Mouse (Mus musculus): Measurements from ENCODE around the gene Cdc42ep1. TPM values are rescaled to one million over a fixed set of nuclear protein-coding genes. Genes with fewer than 3 reads are reported as not detected.
"Not testable (repeated sequence)": the region's sequence is repeated elsewhere in the genome, so short reads cannot be mapped to it uniquely, and the experiment has no call there.

Gene Cdc42ep1
- polyA plus RNA-seq, 1 experiment from 2014 or later, result 4.6 TPM

GRCm38 (mm10) chr15:78877810-78878390 lies 35.5 kb downstream of the Cdc42ep1 start:
- Histone ChIP-seq H3K36me3 (ENCODE audit: control insufficient read depth, insufficient read depth, low read length) (peaks cover 11% of the 10 kb centered on the region; the same call in 1 of the 2 replicates), H3K27ac (ENCODE audit: low read depth, low read length) (peak overlapping the region; percentile 99), H3K4me2 (ENCODE audit: low read depth, low read length) (peak overlapping the region; percentile 89), H3K4me3 (ENCODE audit: low read depth, low read length) (peak overlapping the region; percentile 59), H3K27me3 (ENCODE audit: control insufficient read depth, insufficient read depth, low read length) (no peaks in the 10 kb centered on the region), H3K4me1 (ENCODE audit: control insufficient read depth, insufficient read depth, low read length) (peaks cover 10% of the 10 kb centered on the region), H3K9me3 (ENCODE audit: control insufficient read depth, low read length) (no peaks in the 10 kb centered on the region), H3K9ac (replicated peaks; ENCODE audit: low read depth, low read length) (peak overlapping the region; percentile 81)
- 1% methylated on average over 10 of the region's 17 CpGs for WGBS
- no peak; the same call in 1 of the 2 replicates for ATAC-seq (ENCODE audit: low read depth)

- ATAC-seq (ENCODE audit: low read depth); H3K27ac ChIP-seq (ENCODE audit: low read depth, low read length); H3K4me2 ChIP-seq (ENCODE audit: low read depth, low read length); H3K27me3 ChIP-seq (ENCODE audit: control insufficient read depth, insufficient read depth, low read length); H3K9ac ChIP-seq (replicated peaks; ENCODE audit: low read depth, low read length); H3K4me3 ChIP-seq (ENCODE audit: low read depth, low read length); H3K9me3 ChIP-seq (ENCODE audit: control insufficient read depth, low read length): not testable (repeated sequence)
- H3K36me3 ChIP-seq (ENCODE audit: control insufficient read depth, insufficient read depth, low read length), result peaks cover 19% of the 10 kb centered on the region
- H3K4me1 ChIP-seq (ENCODE audit: control insufficient read depth, insufficient read depth, low read length), result peaks cover 10% of the 10 kb centered on the region
- WGBS, result 75% methylated on average over 7 of the region's 7 CpGs
Observed at GRCm38 (mm10) chr15:78878792-78879516, 36.5 kb downstream of the Cdc42ep1 start.

GRCm38 (mm10) chr15:78880432-78880831 lies 38.0 kb downstream of the Cdc42ep1 start:
- Histone ChIP-seq H3K27me3 (ENCODE audit: control insufficient read depth, insufficient read depth, low read length) (no peaks in the 10 kb centered on the region), H3K36me3 (ENCODE audit: control insufficient read depth, insufficient read depth, low read length) (peaks cover 29% of the 10 kb centered on the region), H3K4me3 (ENCODE audit: low read depth, low read length) (no peak overlapping the region), H3K4me1 (ENCODE audit: control insufficient read depth, insufficient read depth, low read length) (peaks cover 10% of the 10 kb centered on the region), H3K9me3 (ENCODE audit: control insufficient read depth, low read length) (no peaks in the 10 kb centered on the region), H3K9ac (replicated peaks; ENCODE audit: low read depth, low read length) (no peak overlapping the region), H3K4me2 (ENCODE audit: low read depth, low read length) (no peak overlapping the region), H3K27ac (ENCODE audit: low read depth, low read length) (no peak overlapping the region)
- ATAC-seq (ENCODE audit: low read depth), result no peak
- WGBS, result 94% methylated on average over 8 of the region's 8 CpGs

GRCm38 (mm10) chr15:78881828-78882227 lies 39.4 kb downstream of the Cdc42ep1 start:
- no peak overlapping the region for H3K9ac ChIP-seq (replicated peaks; ENCODE audit: low read depth, low read length)
- 87% methylated on average over 3 of the region's 3 CpGs for WGBS
- peaks cover 4% of the 10 kb centered on the region for H3K4me1 ChIP-seq (ENCODE audit: control insufficient read depth, insufficient read depth, low read length)
- ATAC-seq (ENCODE audit: low read depth), result no peak
- H3K4me3 ChIP-seq (ENCODE audit: low read depth, low read length), result no peak overlapping the region
- H3K27me3 ChIP-seq (ENCODE audit: control insufficient read depth, insufficient read depth, low read length), result no peaks in the 10 kb centered on the region
- no peak overlapping the region for H3K4me2 ChIP-seq (ENCODE audit: low read depth, low read length)
- H3K27ac ChIP-seq (ENCODE audit: low read depth, low read length), result no peak overlapping the region
- peaks cover 36% of the 10 kb centered on the region for H3K36me3 ChIP-seq (ENCODE audit: control insufficient read depth, insufficient read depth, low read length)
- H3K9me3 ChIP-seq (ENCODE audit: control insufficient read depth, low read length), result no peaks in the 10 kb centered on the region

- 37% methylated on average over 13 of the region's 13 CpGs for WGBS
- Histone ChIP-seq H3K27me3 (ENCODE audit: control insufficient read depth, insufficient read depth, low read length) (no peaks in the 10 kb centered on the region), H3K4me1 (ENCODE audit: control insufficient read depth, insufficient read depth, low read length) (no peaks in the 10 kb centered on the region), H3K9ac (replicated peaks; ENCODE audit: low read depth, low read length) (no peak overlapping the region), H3K4me3 (ENCODE audit: low read depth, low read length) (no peak overlapping the region), H3K27ac (ENCODE audit: low read depth, low read length) (no peak overlapping the region), H3K9me3 (ENCODE audit: control insufficient read depth, low read length) (no peaks in the 10 kb centered on the region), H3K4me2 (ENCODE audit: low read depth, low read length) (no peak overlapping the region), H3K36me3 (ENCODE audit: control insufficient read depth, insufficient read depth, low read length) (peaks cover 54% of the 10 kb centered on the region)
- ATAC-seq (ENCODE audit: low read depth), result no peak
Observed at GRCm38 (mm10) chr15:78889401-78889853, 47.0 kb downstream of the Cdc42ep1 start.

- no peaks in the 10 kb centered on the region for H3K9me3 ChIP-seq (ENCODE audit: control insufficient read depth, low read length)
- WGBS, result 65% methylated on average over 7 of the region's 7 CpGs
- no peaks in the 10 kb centered on the region for H3K4me1 ChIP-seq (ENCODE audit: control insufficient read depth, insufficient read depth, low read length)
- no peak overlapping the region for H3K27ac ChIP-seq (ENCODE audit: low read depth, low read length)
- ATAC-seq (ENCODE audit: low read depth), result no peak
- H3K9ac ChIP-seq (replicated peaks; ENCODE audit: low read depth, low read length), result no peak overlapping the region
- no peak overlapping the region for H3K4me3 ChIP-seq (ENCODE audit: low read depth, low read length)
- no peak overlapping the region for H3K4me2 ChIP-seq (ENCODE audit: low read depth, low read length)
- H3K27me3 ChIP-seq (ENCODE audit: control insufficient read depth, insufficient read depth, low read length), result no peaks in the 10 kb centered on the region
- peaks cover 42% of the 10 kb centered on the region for H3K36me3 ChIP-seq (ENCODE audit: control insufficient read depth, insufficient read depth, low read length)
Observed at GRCm38 (mm10) chr15:78892440-78892839, 50.0 kb downstream of the Cdc42ep1 start.

- Histone ChIP-seq H3K9ac (replicated peaks; ENCODE audit: low read depth, low read length) (no peak overlapping the region), H3K9me3 (ENCODE audit: control insufficient read depth, low read length) (no peaks in the 10 kb centered on the region), H3K4me1 (ENCODE audit: control insufficient read depth, insufficient read depth, low read length) (no peaks in the 10 kb centered on the region), H3K36me3 (ENCODE audit: control insufficient read depth, insufficient read depth, low read length) (peaks cover 34% of the 10 kb centered on the region), H3K27me3 (ENCODE audit: control insufficient read depth, insufficient read depth, low read length) (no peaks in the 10 kb centered on the region), H3K4me2 (ENCODE audit: low read depth, low read length) (no peak overlapping the region), H3K4me3 (ENCODE audit: low read depth, low read length) (no peak overlapping the region), H3K27ac (ENCODE audit: low read depth, low read length) (0 out of 2 replicates have a peak overlapping the region, but pooled peaks have one; percentile 10)
- no peak for ATAC-seq (ENCODE audit: low read depth)
- 79% methylated on average over 13 of the region's 13 CpGs for WGBS
Observed at GRCm38 (mm10) chr15:78894726-78895125, 52.3 kb downstream of the Cdc42ep1 start.

- ATAC-seq (ENCODE audit: low read depth), result no peak
- Histone ChIP-seq H3K36me3 (ENCODE audit: control insufficient read depth, insufficient read depth, low read length) (peaks cover 32% of the 10 kb centered on the region), H3K9me3 (ENCODE audit: control insufficient read depth, low read length) (no peaks in the 10 kb centered on the region), H3K4me2 (ENCODE audit: low read depth, low read length) (no peak overlapping the region), H3K27me3 (ENCODE audit: control insufficient read depth, insufficient read depth, low read length) (0 out of 2 replicates have a peak, but pooled peaks cover 1% of the 10 kb centered on the region), H3K27ac (ENCODE audit: low read depth, low read length) (no peak overlapping the region), H3K9ac (replicated peaks; ENCODE audit: low read depth, low read length) (no peak overlapping the region), H3K4me3 (ENCODE audit: low read depth, low read length) (no peak overlapping the region), H3K4me1 (ENCODE audit: control insufficient read depth, insufficient read depth, low read length) (peaks cover 5% of the 10 kb centered on the region)
- whole genome bisulfite sequencing, result 93% methylated on average over 2 of the region's 2 CpGs
Observed at GRCm38 (mm10) chr15:78895741-78896140, 53.3 kb downstream of the Cdc42ep1 start.

- 73% methylated on average over 3 of the region's 3 CpGs for WGBS
- H3K9ac ChIP-seq (replicated peaks; ENCODE audit: low read depth, low read length), result no peak overlapping the region
Observed at GRCm38 (mm10) chr15:78896149-78896548, 53.7 kb downstream of the Cdc42ep1 start.

More at GRCm38 (mm10) chr15:78896149-78896548, 53.7 kb downstream of the Cdc42ep1 start:
- H3K9me3 ChIP-seq (ENCODE audit: control insufficient read depth, low read length), result no peaks in the 10 kb centered on the region
- ATAC-seq (ENCODE audit: low read depth), result no peak
- peaks cover 5% of the 10 kb centered on the region for H3K4me1 ChIP-seq (ENCODE audit: control insufficient read depth, insufficient read depth, low read length)
- peaks cover 28% of the 10 kb centered on the region for H3K36me3 ChIP-seq (ENCODE audit: control insufficient read depth, insufficient read depth, low read length)
- H3K4me3 ChIP-seq (ENCODE audit: low read depth, low read length), result no peak overlapping the region
- H3K27ac ChIP-seq (ENCODE audit: low read depth, low read length), result no peak overlapping the region
- H3K27me3 ChIP-seq (ENCODE audit: control insufficient read depth, insufficient read depth, low read length), result 0 out of 2 replicates have a peak, but pooled peaks cover 2% of the 10 kb centered on the region
- no peak overlapping the region for H3K4me2 ChIP-seq (ENCODE audit: low read depth, low read length)

Measured in neural tube, embryonic 14.5 days (tissue).